Mouse (Mus musculus): Measurements from ENCODE around the gene 6030458C11Rik. TPM values are rescaled to one million over a fixed set of nuclear protein-coding genes. Genes with fewer than 3 reads are reported as not detected.

Gene 6030458C11Rik
- 37.8 and 38.5 TPM in 2 replicates for polyA plus RNA-seq (2015; fragmentation: Nextera tagmentation; extraction: Ambion mirVana)

GRCm38 (mm10) chr15:12824197-12824952 is at the start of gene 6030458C11Rik, which contains the start of gene Drosha:
6030458C11Rik (minus strand) TSS chr15:12824649.
Drosha (plus strand) TSS chr15:12824815.
- peaks cover 25% of the 10 kb centered on the region; the same call in 1 of the 2 replicates for H3K36me3 ChIP-seq
- WGBS: under 1% methylated on average over 67 of the region's 67 CpGs

GRCm38 (mm10) chr15:12867269-12867668 is 42.8 kb upstream of the 6030458C11Rik start:
- Histone ChIP-seq H3K9me3 (no peaks in the 10 kb centered on the region), H3K4me3 (replicated peaks) (no peak overlapping the region), H3K36me3 (peaks cover 6% of the 10 kb centered on the region; the same call in 1 of the 2 replicates), H3K27me3 (replicated peaks) (no peaks in the 10 kb centered on the region), H3K9ac (no peak overlapping the region), H3K4me2 (no peak overlapping the region), H3K27ac (no peak overlapping the region), H3K4me1 (no peaks in the 10 kb centered on the region)
- no peak for ATAC-seq (ENCODE audit: insufficient read depth, low FRiP score, low read depth)
- 71% methylated on average over 8 of the region's 8 CpGs for WGBS

More at GRCm38 (mm10) chr15:12824197-12824952, at the start of gene 6030458C11Rik, which contains the start of gene Drosha:
- Histone ChIP-seq H3K27me3 (replicated peaks) (no peaks in the 10 kb centered on the region), H3K4me3 (replicated peaks) (peak within 1 kb of the TSS; percentile 70), H3K9me3 (no peaks in the 10 kb centered on the region), H3K4me1 (peaks cover 15% of the 10 kb centered on the region), H3K9ac (peak within 1 kb of the TSS; percentile 73), H3K27ac (peak within 1 kb of the TSS; percentile 63), H3K4me2 (peak within 1 kb of the TSS; percentile 73)
- ATAC-seq (ENCODE audit: insufficient read depth, low FRiP score, low read depth): peak; percentile 100

GRCm38 (mm10) chr15:12865595-12866314 is 41.3 kb upstream of the 6030458C11Rik start:
- no peak for ATAC-seq (ENCODE audit: insufficient read depth, low FRiP score, low read depth)
- H3K4me2 ChIP-seq: no peak overlapping the region
- no peaks in the 10 kb centered on the region for H3K27me3 ChIP-seq (replicated peaks)
- WGBS: 67% methylated on average over 7 of the region's 7 CpGs
- H3K9me3 ChIP-seq: no peaks in the 10 kb centered on the region
- H3K27ac ChIP-seq: no peak overlapping the region
- H3K4me1 ChIP-seq: no peaks in the 10 kb centered on the region
- H3K36me3 ChIP-seq: peaks cover 12% of the 10 kb centered on the region; the same call in 1 of the 2 replicates
- H3K9ac ChIP-seq: no peak overlapping the region
- H3K4me3 ChIP-seq (replicated peaks): no peak overlapping the region

- Histone ChIP-seq H3K36me3 (peaks cover 15% of the 10 kb centered on the region), H3K27ac (no peak overlapping the region), H3K4me2 (no peak overlapping the region), H3K9ac (no peak overlapping the region), H3K4me3 (replicated peaks) (no peak overlapping the region), H3K27me3 (replicated peaks) (no peaks in the 10 kb centered on the region), H3K9me3 (no peaks in the 10 kb centered on the region), H3K4me1 (no peaks in the 10 kb centered on the region)
- WGBS: 29% methylated on average over 1 of the region's 1 CpGs
- ATAC-seq (ENCODE audit: insufficient read depth, low FRiP score, low read depth): no peak; the same call in 1 of the 2 replicates
These were observed 39.2 kb upstream of the 6030458C11Rik start for GRCm38 (mm10) chr15:12863669-12864068.

- Histone ChIP-seq H3K27me3 (replicated peaks) (no peaks in the 10 kb centered on the region), H3K9ac (no peak overlapping the region), H3K4me1 (no peaks in the 10 kb centered on the region), H3K9me3 (no peaks in the 10 kb centered on the region), H3K4me2 (no peak overlapping the region), H3K4me3 (replicated peaks) (no peak overlapping the region), H3K27ac (no peak overlapping the region), H3K36me3 (peaks cover 21% of the 10 kb centered on the region)
- 77% methylated on average over 3 of the region's 3 CpGs for WGBS
- no peak for ATAC-seq (ENCODE audit: insufficient read depth, low FRiP score, low read depth)
These were observed 37.6 kb upstream of the 6030458C11Rik start for GRCm38 (mm10) chr15:12862061-12862460.

GRCm38 (mm10) chr15:12858645-12859044 is 34.2 kb upstream of the 6030458C11Rik start:
- Histone ChIP-seq H3K9me3 (no peaks in the 10 kb centered on the region), H3K27ac (no peak overlapping the region), H3K27me3 (replicated peaks) (no peaks in the 10 kb centered on the region), H3K4me3 (replicated peaks) (no peak overlapping the region), H3K9ac (no peak overlapping the region), H3K4me2 (no peak overlapping the region), H3K36me3 (peaks cover 31% of the 10 kb centered on the region), H3K4me1 (no peaks in the 10 kb centered on the region)
- no peak for ATAC-seq (ENCODE audit: insufficient read depth, low FRiP score, low read depth)
- 91% methylated on average over 3 of the region's 3 CpGs for WGBS

- no peak overlapping the region for H3K4me2 ChIP-seq
- H3K9me3 ChIP-seq: no peaks in the 10 kb centered on the region
- H3K4me1 ChIP-seq: no peaks in the 10 kb centered on the region
- ATAC-seq (ENCODE audit: insufficient read depth, low FRiP score, low read depth): peak; percentile 70
- no peak overlapping the region for H3K9ac ChIP-seq
- H3K4me3 ChIP-seq (replicated peaks): no peak overlapping the region
- H3K27me3 ChIP-seq (replicated peaks): no peaks in the 10 kb centered on the region
- 89% methylated on average over 12 of the region's 12 CpGs for WGBS
- H3K27ac ChIP-seq: no peak overlapping the region
- peaks cover 35% of the 10 kb centered on the region for H3K36me3 ChIP-seq
These were observed 33.5 kb upstream of the 6030458C11Rik start for GRCm38 (mm10) chr15:12857840-12858516.

GRCm38 (mm10) chr15:12856780-12857179 is 32.3 kb upstream of the 6030458C11Rik start:
- ATAC-seq (ENCODE audit: insufficient read depth, low FRiP score, low read depth): no peak
- no peaks in the 10 kb centered on the region for H3K9me3 ChIP-seq
- 95% methylated on average over 6 of the region's 6 CpGs for WGBS
- no peaks in the 10 kb centered on the region for H3K4me1 ChIP-seq
- H3K4me2 ChIP-seq: no peak overlapping the region
- H3K27me3 ChIP-seq (replicated peaks): no peaks in the 10 kb centered on the region
- H3K36me3 ChIP-seq: peaks cover 31% of the 10 kb centered on the region
- H3K4me3 ChIP-seq (replicated peaks): no peak overlapping the region
- H3K9ac ChIP-seq: no peak overlapping the region
- no peak overlapping the region for H3K27ac ChIP-seq

GRCm38 (mm10) chr15:12853471-12853870 is 29.0 kb upstream of the 6030458C11Rik start:
- Histone ChIP-seq H3K4me3 (replicated peaks) (no peak overlapping the region), H3K4me2 (no peak overlapping the region), H3K4me1 (no peaks in the 10 kb centered on the region), H3K27ac (no peak overlapping the region), H3K9me3 (no peaks in the 10 kb centered on the region), H3K9ac (no peak overlapping the region), H3K36me3 (peaks cover 35% of the 10 kb centered on the region), H3K27me3 (replicated peaks) (no peaks in the 10 kb centered on the region)
- 94% methylated on average over 8 of the region's 8 CpGs for WGBS
- no peak for ATAC-seq (ENCODE audit: insufficient read depth, low FRiP score, low read depth)

- Histone ChIP-seq H3K27me3 (replicated peaks) (no peaks in the 10 kb centered on the region), H3K4me1 (no peaks in the 10 kb centered on the region), H3K4me3 (replicated peaks) (no peak overlapping the region), H3K9me3 (no peaks in the 10 kb centered on the region), H3K27ac (no peak overlapping the region), H3K9ac (no peak overlapping the region), H3K36me3 (peaks cover 28% of the 10 kb centered on the region), H3K4me2 (no peak overlapping the region)
- 84% methylated on average over 4 of the region's 4 CpGs for WGBS
- ATAC-seq (ENCODE audit: insufficient read depth, low FRiP score, low read depth): no peak
These were observed 24.9 kb upstream of the 6030458C11Rik start for GRCm38 (mm10) chr15:12849373-12849772.

GRCm38 (mm10) chr15:12848196-12848975 is 23.9 kb upstream of the 6030458C11Rik start:
- Histone ChIP-seq H3K4me2 (no peak overlapping the region), H3K9me3 (no peaks in the 10 kb centered on the region), H3K9ac (no peak overlapping the region), H3K4me1 (no peaks in the 10 kb centered on the region), H3K4me3 (replicated peaks) (no peak overlapping the region), H3K27me3 (replicated peaks) (no peaks in the 10 kb centered on the region), H3K36me3 (peaks cover 29% of the 10 kb centered on the region), H3K27ac (no peak overlapping the region)
- ATAC-seq (ENCODE audit: insufficient read depth, low FRiP score, low read depth): no peak
- 76% methylated on average over 11 of the region's 11 CpGs for WGBS

Measured in stomach, embryonic 15.5 days (tissue).